Mouse (Mus musculus) liver, embryonic 14.5 days (tissue): ENCODE measurements around the gene Zg16. TPM values are rescaled to one million over a fixed set of nuclear protein-coding genes. Genes with fewer than 3 reads are reported as not detected.

Source experiments
- ATAC-seq: fragments of 200-750 bp; cut with Nextera tagmentation; 2 replicates; pipeline ENCODE4 v1.8.0; 2017; ENCODE audit warnings: moderate number of reproducible peaks, mild to moderate bottlenecking, moderate library complexity; ENCODE audit not compliant: insufficient read depth
- DNase-seq, 3 experiments: peaks; one replicate each; pipeline ENCODE4 v3.0.0-alpha.2; 2012 to 2013; ENCODE audit warnings: low read depth in 3 of 3, low spot score in 3 of 3
- H3K27ac ChIP-seq: fragments of 300-500 bp; sonication (generic); 2 replicates; pipeline ENCODE4 v1.5.1; 2014; ENCODE audit warnings: moderate library complexity, mild to moderate bottlenecking, control low read depth, inconsistent platforms
- H3K27me3 ChIP-seq: fragments of 300-500 bp; sonication (generic); 2 replicates; pipeline ENCODE4 v1.6.1; 2014; ENCODE audit warnings: mild to moderate bottlenecking, low read length, moderate library complexity; ENCODE audit not compliant: control insufficient read depth, insufficient read depth
- H3K36me3 ChIP-seq: fragments of 300-500 bp; sonication (generic); replicated peaks from 2 replicates; pipeline ENCODE4 v1.6.1; 2014; ENCODE audit warnings: low read depth; ENCODE audit not compliant: control insufficient read depth, insufficient read depth
- H3K4me1 ChIP-seq, 2 experiments: fragments of 200-500 bp in 1 of 2; fragments of 300-500 bp in 1 of 2; sonication (generic) in 1 of 2; replicated peaks; 2 replicates each; pipeline ENCODE4 v1.6.1; 2012 to 2014; ENCODE audit warnings: antibody characterized with exemption in 1 of 2, inconsistent platforms in 1 of 2, low read length in 1 of 2; ENCODE audit not compliant: control insufficient read depth in 2 of 2, insufficient read depth in 2 of 2
- H3K4me2 ChIP-seq: fragments of 300-500 bp; sonication (generic); 2 replicates; pipeline ENCODE4 v1.6.1; 2014; ENCODE audit warnings: low read depth, mild to moderate bottlenecking, control low read depth, moderate library complexity
- H3K4me3 ChIP-seq, 2 experiments: fragments of 200-500 bp in 1 of 2; fragments of 300-500 bp in 1 of 2; sonication (generic) in 1 of 2; 2 replicates each; pipeline ENCODE4 v1.5.1; 2012 to 2014; ENCODE audit warnings: low read depth in 2 of 2, low read length in 2 of 2, mild to moderate bottlenecking in 2 of 2, control low read depth in 1 of 2, inconsistent platforms in 1 of 2, moderate library complexity in 1 of 2; ENCODE audit not compliant: insufficient read depth in 1 of 2
- H3K9ac ChIP-seq: fragments of 300-500 bp; sonication (generic); replicated peaks from 2 replicates; pipeline ENCODE4 v1.6.1; 2014; ENCODE audit warnings: mild to moderate bottlenecking, control low read depth, moderate library complexity
- H3K9me3 ChIP-seq: fragments of 300-500 bp; sonication (generic); 2 replicates; pipeline ENCODE4 v1.6.1; 2016; ENCODE audit warnings: low read length, mixed read lengths; ENCODE audit not compliant: control insufficient read depth
- CTCF ChIP-seq: IDR thresholded peaks from 2 replicates; pipeline ENCODE4 v1.5.1; 2016; ENCODE audit warnings: antibody characterized with exemption, low read depth, control low read depth
- EP300 ChIP-seq: IDR thresholded peaks from 2 replicates; pipeline ENCODE4 v1.6.1; 2016; ENCODE audit warnings: antibody characterized with exemption, low read depth
- WGBS: fragments of 180-500 bp; shearing (Covaris S2); extraction: QIAGEN DNeasy Blood & Tissue Kit; methylation state at CpG from one replicate; pipeline ENCODE4 v1.1.7; 2014; ENCODE audit not compliant: insufficient replicate concordance; 5-methylcytosine and 5-hydroxymethylcytosine counted together
- polyA plus RNA-seq, 2 experiments: library from polyadenylated mRNA; depleted of rRNA in 1 of 2; stranded (reverse) in 1 of 2; unstranded in 1 of 2; fragments of >200 nt; fragmentation: Nextera tagmentation in 1 of 2; extraction: Ambion mirVana in 1 of 2; gene quantifications; 2 replicates each; pipeline versions ENCODE4 v1.2.1 to v1.2.3; 2012 to 2014

The Zg16 gene
- polyA plus RNA-seq, 2 experiments = 0.08 TPM; not detected in 1

DNA sequence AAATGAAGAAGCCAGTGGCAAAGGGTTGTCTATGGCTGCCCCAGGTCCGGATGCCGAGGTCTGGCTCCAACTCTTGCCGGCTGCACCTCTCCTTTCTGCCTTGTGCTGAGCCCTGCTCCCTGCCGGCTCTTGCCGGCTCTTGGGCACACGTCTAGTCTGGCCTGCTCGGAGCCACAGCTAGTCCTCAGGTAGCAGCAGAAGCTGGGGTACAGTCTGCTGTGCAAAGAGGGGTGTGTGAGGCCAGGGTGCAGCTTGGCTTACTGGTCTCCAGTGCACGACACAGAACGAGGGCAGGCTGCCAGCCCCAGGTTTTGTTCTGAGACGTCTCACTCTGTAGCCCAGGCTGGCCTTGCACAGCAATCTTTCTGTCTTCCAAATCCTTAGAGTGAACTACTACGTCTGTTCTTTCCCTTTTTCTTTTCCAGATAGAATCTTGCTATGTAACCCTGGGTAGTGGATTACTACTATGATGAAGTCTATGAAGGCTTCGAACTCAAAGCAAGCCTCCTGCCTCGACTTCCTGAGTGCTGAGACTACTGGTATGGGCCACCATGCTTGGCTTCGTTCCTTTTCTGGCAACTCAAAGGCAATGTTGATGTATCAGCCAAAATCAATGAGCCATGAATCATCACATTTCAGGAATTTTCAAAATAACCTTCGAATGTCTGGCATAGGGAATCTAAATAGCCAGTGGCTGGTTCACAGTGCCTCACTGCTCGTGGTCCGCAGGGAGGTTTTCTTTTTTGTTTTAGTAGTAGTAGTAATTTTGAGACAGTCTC, 77.6 kb downstream of the Zg16 start:
- H3K36me3 ChIP-seq = peaks cover 3% of the 10 kb centered on the region; the same call in 1 of the 2 replicates
- DNase-seq (no peak), ATAC-seq (no peak)
- H3K4me1 ChIP-seq = peaks cover 19 to 26% of the 10 kb centered on the region in 2 experiments
- no peaks in the 10 kb centered on the region for H3K9me3 ChIP-seq
- H3K27ac ChIP-seq = peak overlapping the region; percentile 94
- no peak overlapping the region; the same call in 1 of the 2 replicates for H3K9ac ChIP-seq
- WGBS = 74% methylated on average over 17 of the region's 17 CpGs
- TF ChIP-seq CTCF (no peak), EP300 (no peak)
- H3K27me3 ChIP-seq = no peaks in the 10 kb centered on the region
- no peak overlapping the region for H3K4me3 ChIP-seq
- H3K4me2 ChIP-seq = peak overlapping the region; percentile 60

DNA sequence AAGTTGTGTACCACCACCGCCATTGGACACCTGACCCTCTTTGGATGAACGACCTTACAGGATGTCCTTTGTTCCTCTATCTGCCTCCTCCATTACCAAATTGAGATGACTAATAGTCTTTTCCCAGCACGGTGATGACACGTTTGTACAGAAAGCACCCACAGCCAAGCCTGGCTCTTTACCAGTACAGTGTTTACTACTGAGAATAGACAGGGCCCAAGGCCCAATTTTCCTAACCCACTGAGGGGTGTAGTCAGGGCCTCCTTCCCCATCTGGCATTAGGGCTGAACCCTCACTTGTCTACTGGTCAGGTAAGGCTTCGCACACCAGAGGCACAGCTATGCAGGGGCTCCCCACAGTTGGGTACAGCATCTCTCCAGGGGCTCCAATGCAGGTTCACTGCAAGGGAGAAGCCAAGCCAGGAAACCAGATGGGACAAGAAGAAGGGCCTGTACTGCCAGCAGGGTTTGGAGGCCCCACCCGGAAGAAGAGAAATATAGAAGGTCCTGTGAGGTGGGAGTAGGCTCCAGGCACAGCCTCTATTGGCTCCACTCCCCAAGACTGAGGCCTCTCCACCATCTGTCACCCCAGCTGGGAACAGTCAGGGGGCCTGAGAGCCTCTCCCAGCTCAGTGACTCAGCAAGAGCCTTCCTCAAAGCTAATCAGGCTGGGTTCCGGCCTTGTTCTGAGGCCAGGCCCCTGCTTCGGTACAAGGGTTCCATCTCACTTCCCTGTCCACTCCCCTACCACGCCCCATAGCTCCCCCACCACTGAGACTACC, 78.7 kb downstream of the Zg16 start:
- no peaks in the 10 kb centered on the region for H3K9me3 ChIP-seq
- peak overlapping the region; percentile 60 for H3K4me2 ChIP-seq
- H3K36me3 ChIP-seq = peaks cover 3% of the 10 kb centered on the region; the same call in 1 of the 2 replicates
- 32% methylated on average over 9 of the region's 9 CpGs for WGBS
- peak overlapping the region; percentile 65 for H3K9ac ChIP-seq
- TF ChIP-seq EP300 (no peak), CTCF (no peak)
- peaks cover 19 to 22% of the 10 kb centered on the region in 2 experiments for H3K4me1 ChIP-seq
- H3K27me3 ChIP-seq = no peaks in the 10 kb centered on the region
- peak overlapping the region; percentile 94 for H3K27ac ChIP-seq
- DNase-seq (peak; percentile 66 to 76 (median 69)), ATAC-seq (peak; percentile 95)
- no peak overlapping the region for H3K4me3 ChIP-seq

DNA sequence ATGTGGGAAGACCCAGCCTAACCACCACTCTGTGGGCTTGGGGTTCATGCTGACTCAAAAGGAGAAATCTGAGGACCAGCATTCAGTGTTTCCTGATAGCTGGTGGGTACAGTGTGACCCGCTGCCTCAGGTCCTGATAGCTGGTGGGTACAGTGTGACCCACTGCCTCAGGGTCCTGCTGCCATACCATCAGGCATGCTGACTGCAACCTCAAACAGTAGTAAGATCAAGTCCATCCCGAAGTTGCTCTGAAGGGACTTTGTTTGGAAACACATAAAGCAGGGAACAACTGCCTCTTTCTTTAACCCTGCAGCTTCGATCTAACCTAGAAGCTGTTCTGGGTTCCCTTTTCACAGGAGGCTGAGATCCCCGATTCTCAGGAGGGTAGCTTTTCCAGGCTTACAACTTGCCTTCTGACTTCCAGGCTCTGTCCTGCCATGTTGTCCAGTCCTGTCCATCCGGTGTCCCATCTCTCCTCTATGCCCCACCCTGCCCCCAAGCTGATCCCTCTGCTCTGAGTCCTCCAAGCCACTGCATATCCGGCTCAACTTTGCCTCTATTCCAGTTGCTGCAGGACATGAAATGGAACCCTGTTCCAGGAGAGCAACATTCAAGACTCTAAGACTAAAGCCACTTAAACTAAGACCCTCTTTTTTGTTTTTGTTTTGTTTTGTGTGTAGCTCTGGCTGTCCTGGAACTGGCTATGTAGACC, 79.7 kb downstream of the Zg16 start:
- WGBS = 76% methylated on average over 6 of the region's 6 CpGs
- H3K4me2 ChIP-seq = no peak overlapping the region

DNA sequence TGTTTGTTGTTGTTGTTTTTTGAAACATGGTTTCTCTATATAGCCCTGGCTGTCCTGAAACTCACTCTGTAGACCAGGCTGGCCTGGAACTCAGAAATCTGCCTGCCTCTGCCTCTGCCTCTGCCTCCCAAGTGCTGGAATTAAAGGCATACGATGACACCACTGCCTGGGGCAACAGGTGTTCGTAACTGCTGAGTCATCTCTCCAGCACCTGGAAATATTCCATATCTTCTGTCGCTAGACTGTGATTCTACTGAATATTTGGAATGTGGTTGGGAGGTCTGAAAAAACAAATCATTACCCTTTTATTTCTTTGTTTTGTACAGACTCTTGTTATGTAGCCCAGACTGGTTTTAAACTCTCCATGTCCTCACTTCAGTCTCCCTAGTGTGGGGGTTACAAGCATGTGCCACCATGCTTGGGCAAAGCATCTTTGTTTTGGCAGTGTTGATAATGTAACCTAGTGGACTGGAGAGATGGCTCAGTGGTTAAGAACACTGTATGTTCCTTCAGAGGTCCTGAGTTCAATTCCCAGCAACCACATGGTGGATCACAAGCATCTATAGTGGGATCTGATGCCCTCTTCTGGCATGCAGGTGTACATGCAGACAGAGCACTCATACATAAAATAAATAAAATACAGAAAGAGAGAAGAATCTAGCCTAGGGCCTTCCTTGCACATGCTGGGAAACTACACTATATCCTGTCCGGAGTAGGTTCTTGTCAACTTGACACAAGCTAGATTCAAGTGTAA, 82.8 kb downstream of the Zg16 start:
- H3K9ac ChIP-seq = no peak overlapping the region
- no peaks in the 10 kb centered on the region for H3K27me3 ChIP-seq
- H3K27ac ChIP-seq = no peak overlapping the region
- no peaks in the 10 kb centered on the region for H3K9me3 ChIP-seq
- H3K4me3 ChIP-seq = no peak overlapping the region
- 67% methylated on average over 4 of the region's 4 CpGs for WGBS
- DNase-seq (no peak), ATAC-seq (no peak)
- no peak for TF ChIP-seq EP300
- TF ChIP-seq CTCF = peak; percentile 52
- H3K36me3 ChIP-seq = no peaks in the 10 kb centered on the region
- peaks cover 14 to 18% of the 10 kb centered on the region in 2 experiments for H3K4me1 ChIP-seq
- H3K4me2 ChIP-seq = no peak overlapping the region

More for the DNA sequence above, 79.7 kb downstream of the Zg16 start:
- DNase-seq (no peak), ATAC-seq (no peak)
- TF ChIP-seq EP300 (no peak), CTCF (no peak)
- peaks cover 3% of the 10 kb centered on the region; the same call in 1 of the 2 replicates for H3K36me3 ChIP-seq
- no peaks in the 10 kb centered on the region for H3K9me3 ChIP-seq
- peaks cover 19 to 22% of the 10 kb centered on the region in 2 experiments for H3K4me1 ChIP-seq
- no peaks in the 10 kb centered on the region for H3K27me3 ChIP-seq
- no peak overlapping the region for H3K27ac ChIP-seq
- H3K4me3 ChIP-seq = no peak overlapping the region
- H3K9ac ChIP-seq = no peak overlapping the region; the same call in 1 of the 2 replicates
